Mouse (Mus musculus) lung, postnatal 0 days (tissue): Measurements from ENCODE around the gene Golga7b.

Experiments used
- CTCF ChIP-seq: IDR thresholded peaks from 2 replicates; pipeline ENCODE4 v1.5.1; 2016; ENCODE audit warnings: antibody characterized with exemption, mild to moderate bottlenecking
- EP300 ChIP-seq: IDR thresholded peaks from 2 replicates; pipeline ENCODE4 v1.6.1; 2016; ENCODE audit warnings: antibody characterized with exemption, mild to moderate bottlenecking, control low read depth

GRCm38 (mm10) chr19:42316525-42316924 is 69.2 kb downstream of the Golga7b start:
- no peak for TF ChIP-seq EP300
- TF ChIP-seq CTCF = no peak
